Mouse (Mus musculus) cerebellum, adult 18-20 months (tissue): Measurements from ENCODE around the gene Topbp1.

Experiments used
- DNase-seq, 2 experiments: peaks; one replicate each; pipeline ENCODE4 v3.0.0; 2021

Gene Topbp1

GRCm38 (mm10) chr9:103387011-103387653 lies 82.1 kb downstream of the Topbp1 start:
- no peak for DNase-seq

DNA sequence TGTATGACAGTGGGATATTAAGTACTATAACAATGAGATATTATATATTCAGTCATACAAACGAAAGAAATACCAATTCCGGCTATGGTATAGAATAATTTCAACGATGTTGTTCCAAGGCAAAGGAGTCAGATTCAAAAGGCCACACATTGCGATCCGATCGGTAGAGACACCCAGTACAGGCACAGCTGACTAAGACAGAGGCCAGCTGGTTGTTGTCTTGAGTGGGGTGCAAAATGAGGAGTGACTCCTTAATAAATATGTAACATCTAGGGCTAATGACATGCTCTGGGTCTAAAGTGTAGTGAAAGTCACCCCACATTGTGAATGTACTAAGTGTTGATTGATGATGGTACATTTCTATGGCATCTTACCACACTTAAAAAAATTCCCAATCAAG lies 84.2 kb downstream of the Topbp1 start:
- DNase-seq, result no peak

- no peak for DNase-seq
Observed at GRCm38 (mm10) chr9:103391796-103392372, 86.9 kb downstream of the Topbp1 start.

DNA sequence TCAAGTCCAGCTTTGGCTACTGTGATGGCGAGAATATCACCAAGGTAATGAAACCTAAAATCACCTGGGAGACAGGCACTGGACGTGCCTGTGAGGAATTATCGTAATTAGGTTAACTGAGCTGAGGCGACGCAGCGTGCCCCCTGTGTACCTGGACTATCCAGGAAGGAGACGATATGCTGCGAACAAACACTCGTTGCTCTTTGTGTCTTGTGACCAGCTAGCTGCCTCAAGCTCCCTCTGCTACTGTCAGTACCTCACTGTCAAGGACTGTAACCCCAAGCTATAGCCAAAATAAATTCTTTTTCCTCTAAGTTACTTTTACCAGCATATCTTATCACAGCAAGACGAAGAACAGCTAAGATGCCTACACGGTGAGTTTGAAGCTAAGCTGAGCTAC lies 88.2 kb downstream of the Topbp1 start:
- no peak for DNase-seq

DNA sequence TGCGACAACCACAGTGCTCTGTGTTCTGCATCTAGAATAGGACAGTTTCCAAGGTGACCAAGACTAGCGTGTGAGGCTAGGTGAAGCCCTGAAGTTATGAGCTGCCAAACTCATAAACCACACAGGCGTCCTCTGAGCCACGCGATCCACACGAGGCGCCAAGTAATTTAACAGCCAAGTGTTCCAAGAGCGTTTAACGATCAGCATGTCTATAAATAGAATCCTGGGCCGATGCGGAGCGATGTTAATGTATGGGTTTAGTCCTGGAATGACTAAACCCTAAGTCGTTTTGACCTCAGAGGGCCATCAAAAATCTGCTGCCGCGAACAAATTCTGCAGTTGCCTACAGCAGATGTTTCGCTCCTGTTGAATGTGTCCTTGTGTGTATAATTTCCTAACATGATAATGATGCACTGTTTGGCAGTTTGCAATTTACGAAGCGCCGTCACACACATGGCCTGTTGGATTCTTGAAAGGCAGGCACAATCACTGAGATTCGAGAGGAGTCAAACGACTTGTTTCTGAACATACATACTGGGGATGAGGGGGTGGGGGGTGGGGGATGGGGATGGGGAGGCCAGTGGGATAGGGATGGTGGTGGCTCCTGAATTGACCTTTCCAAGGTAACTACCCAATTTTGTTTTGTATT lies 93.6 kb downstream of the Topbp1 start:
- no peak for DNase-seq
